Mouse (Mus musculus): ENCODE measurements around the gene Myo16.

- TF ChIP-seq USF1 (IDR thresholded peaks at IDR 0.05; ENCODE audit: low read depth), result no peak
- TF ChIP-seq CTCF (IDR thresholded peaks at IDR 0.05; ENCODE audit: control insufficient read depth, insufficient read depth, insufficient read length), result no peak
- TF ChIP-seq MAX (IDR thresholded peaks at IDR 0.05), result no peak
- no peak for TF ChIP-seq CEBPB (IDR thresholded peaks at IDR 0.05; ENCODE audit: low read depth)
- TF ChIP-seq MYOD1 (IDR thresholded peaks at IDR 0.05; ENCODE audit: control insufficient read depth, insufficient read length, low read depth), result no peak
Observed at GRCm38 (mm10) chr8:10151692-10152247, 1.9 kb upstream of the Myo16 start.

Data from C2C12 (cell line).